ENCODE assay signal across 8 mouse cellular contexts in the genomic region with DNA sequence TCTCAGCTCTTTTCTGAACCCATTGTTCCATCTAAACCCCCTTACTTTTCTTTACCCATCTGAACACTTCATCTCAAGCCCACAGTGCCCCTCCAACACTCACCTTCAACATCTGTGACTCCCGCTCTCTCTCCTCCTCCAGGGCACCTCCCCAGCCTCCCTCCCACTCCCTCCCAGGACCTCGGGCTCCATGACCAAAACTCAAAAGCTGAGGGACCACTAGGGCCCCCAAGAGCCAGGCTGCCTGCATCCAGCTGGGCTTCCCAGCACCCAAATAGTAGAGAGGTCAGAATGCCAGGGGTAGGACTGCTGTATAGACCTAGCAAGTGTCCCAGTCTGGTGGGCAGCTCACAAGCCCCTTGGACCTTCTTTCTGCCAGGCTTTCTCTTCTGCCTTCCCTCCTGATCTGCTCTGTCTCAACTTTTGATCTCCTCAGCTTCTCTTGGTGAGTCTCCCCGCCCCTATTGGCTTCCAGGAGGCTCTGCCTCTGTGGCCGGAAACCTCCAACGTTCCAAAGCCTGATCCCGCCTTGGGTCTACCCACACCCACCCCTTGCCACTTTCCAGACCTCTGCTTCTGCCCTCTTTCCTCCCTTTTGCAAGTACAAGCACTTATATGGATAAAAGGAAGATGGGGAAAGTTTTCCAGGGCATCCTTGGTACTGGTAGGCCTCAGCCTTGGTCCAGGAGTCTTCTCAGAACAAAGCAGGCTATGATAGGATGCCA. TPM values are rescaled to one million over a fixed set of nuclear protein-coding genes. Genes with fewer than 3 reads are reported as not detected.
DNase-seq lines count a peak whose midpoint lies in the region; ATAC-seq and TF ChIP-seq lines count a peak whose summit lies in the region.

A gene (minus strand): TSS at position 387 of the 725 bp plus-strand sequence.

- no peaks in the 10 kb centered on the region for H3K36me3 ChIP-seq in kidney, adult 2 months (ENCODE audit: control insufficient read depth, insufficient read depth, low read length)
- no peaks in the 10 kb centered on the region for H3K36me3 ChIP-seq in embryonic facial prominence, embryonic 10.5 days (replicated peaks)
- H3K36me3 ChIP-seq in hindbrain, embryonic 12.5 days = no peaks in the 10 kb centered on the region
- H3K36me3 ChIP-seq in lung, embryonic 16.5 days (ENCODE audit: control insufficient read depth, insufficient read depth, low read length) = no peaks in the 10 kb centered on the region

- no peak for TF ChIP-seq CTCF in kidney, adult 2 months (conservative IDR thresholded peaks at IDR 0.05; ENCODE audit: insufficient read depth, insufficient read length, low read depth, low read length)

- no peaks in the 10 kb centered on the region for H3K4me1 ChIP-seq in kidney, adult 2 months (ENCODE audit: control insufficient read depth, insufficient read depth, low read length)
- peaks cover 51% of the 10 kb centered on the region for H3K4me1 ChIP-seq in embryonic facial prominence, embryonic 10.5 days
- H3K4me1 ChIP-seq in hindbrain, embryonic 12.5 days = peaks cover 28% of the 10 kb centered on the region
- H3K4me1 ChIP-seq in lung, embryonic 16.5 days (replicated peaks; ENCODE audit: control insufficient read depth, insufficient read depth, low read length) = peaks cover 22% of the 10 kb centered on the region

- no peak for ATAC-seq in hindbrain, embryonic 12.5 days (ENCODE audit: low FRiP score)
- ATAC-seq in lung, embryonic 16.5 days (ENCODE audit: low read depth) = no peak
- ATAC-seq in erythroid progenitor cell, adult 5-6 weeks (replicated peaks; ENCODE audit: low FRiP score, poor library complexity, severe bottlenecking) = no peak

- H3K4me2 ChIP-seq in hindbrain, embryonic 12.5 days (replicated peaks) = peak within 1 kb of the TSS; percentile 63
- H3K4me2 ChIP-seq in lung, embryonic 16.5 days (ENCODE audit: low read depth, low read length) = peak within 1 kb of the TSS; percentile 78

- H3K9me3 ChIP-seq in embryonic facial prominence, embryonic 10.5 days = no peaks in the 10 kb centered on the region
- no peaks in the 10 kb centered on the region for H3K9me3 ChIP-seq in hindbrain, embryonic 12.5 days (replicated peaks)
- H3K9me3 ChIP-seq in lung, embryonic 16.5 days (ENCODE audit: control insufficient read depth, low read length) = no peaks in the 10 kb centered on the region

- TF ChIP-seq POLR2A in kidney, adult 2 months (IDR thresholded peaks at IDR 0.05; ENCODE audit: low read depth, low read length) = no peak

- peak within 1 kb of the TSS; percentile 12; the same call in 1 of the 2 replicates for H3K4me3 ChIP-seq in kidney, adult 2 months (ENCODE audit: insufficient read depth, low read depth, low read length)
- peak within 1 kb of the TSS; percentile 78 for H3K4me3 ChIP-seq in embryonic facial prominence, embryonic 10.5 days
- peak within 1 kb of the TSS; percentile 55 for H3K4me3 ChIP-seq in hindbrain, embryonic 12.5 days
- H3K4me3 ChIP-seq in lung, embryonic 16.5 days (ENCODE audit: low read length) = peak within 1 kb of the TSS; percentile 76; the same call in 1 of the 2 replicates

- H3K9ac ChIP-seq in hindbrain, embryonic 12.5 days = no peak within 1 kb of the TSS
- H3K9ac ChIP-seq in lung, embryonic 16.5 days (ENCODE audit: low read length) = no peak within 1 kb of the TSS

- peaks cover 3% of the 10 kb centered on the region for H3K27me3 ChIP-seq in kidney, adult 2 months (replicated peaks; ENCODE audit: control insufficient read depth, insufficient read depth, low read length)
- H3K27me3 ChIP-seq in embryonic facial prominence, embryonic 10.5 days (replicated peaks; ENCODE audit: low read depth, poor library complexity, severe bottlenecking) = peaks cover 55% of the 10 kb centered on the region
- H3K27me3 ChIP-seq in hindbrain, embryonic 12.5 days = peaks cover 19% of the 10 kb centered on the region; the same call in 1 of the 2 replicates
- peaks cover 13% of the 10 kb centered on the region for H3K27me3 ChIP-seq in lung, embryonic 16.5 days (ENCODE audit: control insufficient read depth, insufficient read depth, low read depth, low read length)

- H3K27ac ChIP-seq in kidney, adult 2 months (ENCODE audit: insufficient read depth, low read depth, low read length) = peak within 1 kb of the TSS; percentile 19; the same call in 1 of the 2 replicates
- peak within 1 kb of the TSS; percentile 96 for H3K27ac ChIP-seq in embryonic facial prominence, embryonic 10.5 days (replicated peaks)
- peak within 1 kb of the TSS; percentile 96 for H3K27ac ChIP-seq in hindbrain, embryonic 12.5 days
- peak within 1 kb of the TSS; percentile 88; the same call in 1 of the 2 replicates for H3K27ac ChIP-seq in lung, embryonic 16.5 days (ENCODE audit: low read length)

- WGBS in kidney, adult 2 months = 67% methylated on average over 6 of the region's 6 CpGs
- WGBS in embryonic facial prominence, embryonic 10.5 days = 55% methylated on average over 6 of the region's 6 CpGs
- WGBS in hindbrain, embryonic 12.5 days = 60% methylated on average over 6 of the region's 6 CpGs
- 58% methylated on average over 6 of the region's 6 CpGs for WGBS in lung, embryonic 16.5 days

- peak; percentile 16 for DNase-seq in kidney, adult 2 months
- DNase-seq in kidney, adult 8-10 months = no peak
- DNase-seq in embryonic facial prominence, embryonic 10.5 days (ENCODE audit: low spot score) = no peak
- no peak for DNase-seq in embryo, embryonic 10 days (ENCODE audit: low spot score)
- DNase-seq in testis, postnatal 14 days (ENCODE audit: low spot score) = no peak

RNA-seq across cellular contexts. Expression of the gene that starts here (rescaled TPM):
- 6.4 and 8.1 TPM in 2 replicates for polyA plus RNA-seq in kidney, adult 2 months (2012; rRNA removed)
- polyA plus RNA-seq in embryonic facial prominence, embryonic 10.5 days (2016; fragmentation: Nextera tagmentation; extraction: Ambion mirVana) = 1.5 and 1.8 TPM in 2 replicates
- 2.0 and 2.9 TPM in 2 replicates for polyA plus RNA-seq in hindbrain, embryonic 12.5 days (2016; fragmentation: Nextera tagmentation; extraction: Ambion mirVana)
- polyA plus RNA-seq in lung, embryonic 16.5 days (2015; fragmentation: Nextera tagmentation; extraction: Ambion mirVana) = 3.0 and 3.2 TPM in 2 replicates
- total RNA-seq in erythroid progenitor cell, adult 5-6 weeks (2015; ENCODE audit: low replicate concordance) = 2.5 TPM in 1 of 2 replicates, not detected in the other
- not detected in 2 replicates for total RNA-seq in erythroid progenitor cell, adult 5-6 weeks (2017; ENCODE audit: low replicate concordance)

Comparison
In these comparisons a context has a peak if more than half of its experiments do, and no peak if none do; other contexts are left out.
1. H3K27ac ChIP-seq: peak in every context shown above with its lines; median percentile 96 in embryonic facial prominence, embryonic 10.5 days; 96 in hindbrain, embryonic 12.5 days; 88 in lung, embryonic 16.5 days; 19 in kidney, adult 2 months.
2. H3K4me3 ChIP-seq: peak in every context shown above with its lines; median percentile 78 in embryonic facial prominence, embryonic 10.5 days; 76 in lung, embryonic 16.5 days; 55 in hindbrain, embryonic 12.5 days; 12 in kidney, adult 2 months.